Mouse (Mus musculus) spleen, postnatal 4 days (tissue): Measurements from ENCODE around the gene Saxo1.

Experiments used
- DNase-seq, 2 experiments: peaks; one replicate each; pipeline ENCODE4 v3.0.0; 2022; ENCODE audit warnings: low spot score in 2 of 2

The Saxo1 gene

GRCm38 (mm10) chr4:86527162-86528136 lies 30.7 kb downstream of the Saxo1 start:
- DNase-seq: no peak

GRCm38 (mm10) chr4:86524483-86524882 lies 33.6 kb downstream of the Saxo1 start:
- DNase-seq: no peak

- DNase-seq: no peak
Measured at GRCm38 (mm10) chr4:86523771-86524170, 34.4 kb downstream of the Saxo1 start.

GRCm38 (mm10) chr4:86520695-86521094 lies 37.4 kb downstream of the Saxo1 start:
- DNase-seq: no peak

- DNase-seq: no peak
Measured at GRCm38 (mm10) chr4:86519953-86520352, 38.2 kb downstream of the Saxo1 start.

GRCm38 (mm10) chr4:86504656-86505055 lies 53.5 kb downstream of the Saxo1 start:
- DNase-seq: no peak

- DNase-seq: no peak
Measured at GRCm38 (mm10) chr4:86499561-86499960, 58.6 kb downstream of the Saxo1 start.

- DNase-seq: no peak
Measured at GRCm38 (mm10) chr4:86498754-86499153, 59.4 kb downstream of the Saxo1 start.

GRCm38 (mm10) chr4:86489128-86489527 lies 69.0 kb downstream of the Saxo1 start:
- DNase-seq: no peak

- no peak for DNase-seq
Measured at GRCm38 (mm10) chr4:86486901-86487300, 71.2 kb downstream of the Saxo1 start.

GRCm38 (mm10) chr4:86486491-86486890 lies 71.6 kb downstream of the Saxo1 start:
- DNase-seq: no peak

GRCm38 (mm10) chr4:86485052-86485451 lies 73.1 kb downstream of the Saxo1 start:
- DNase-seq: no peak

- no peak for DNase-seq
Measured at GRCm38 (mm10) chr4:86483686-86484085, 74.4 kb downstream of the Saxo1 start.

- DNase-seq: no peak
Measured at GRCm38 (mm10) chr4:86483013-86483615, 75.0 kb downstream of the Saxo1 start.

- no peak for DNase-seq
Measured at GRCm38 (mm10) chr4:86480891-86481290, 77.2 kb downstream of the Saxo1 start.

- no peak for DNase-seq
Measured at GRCm38 (mm10) chr4:86464808-86465207, 93.3 kb downstream of the Saxo1 start.

GRCm38 (mm10) chr4:86450468-86450867 lies 107.7 kb downstream of the Saxo1 start:
- DNase-seq: no peak

GRCm38 (mm10) chr4:86436336-86436735 lies 121.8 kb downstream of the Saxo1 start:
- DNase-seq: no peak

GRCm38 (mm10) chr4:86435631-86436030 lies 122.5 kb downstream of the Saxo1 start:
- DNase-seq: no peak

GRCm38 (mm10) chr4:86428091-86428745 lies 129.9 kb downstream of the Saxo1 start:
- no peak for DNase-seq

- DNase-seq: no peak
Measured at GRCm38 (mm10) chr4:86427312-86427711, 130.8 kb downstream of the Saxo1 start.

GRCm38 (mm10) chr4:86426549-86426948 lies 131.6 kb downstream of the Saxo1 start:
- DNase-seq: no peak
